Mouse (Mus musculus) kidney, embryonic 16.5 days (tissue): Measurements from ENCODE around the gene Rapgef4. TPM values are rescaled to one million over a fixed set of nuclear protein-coding genes. Genes with fewer than 3 reads are reported as not detected.
A peak's percentile ranks its signal among the peaks of the same experiment; 100 is the strongest.

ENCODE experiments used
- ATAC-seq: fragments of 200-750 bp; cut with Nextera tagmentation; 2 replicates; pipeline ENCODE4 v1.8.0; 2017; ENCODE audit warnings: moderate TSS enrichment; ENCODE audit not compliant: low FRiP score, low TSS enrichment
- H3K27ac ChIP-seq: fragments of 300-500 bp; sonication (generic); 2 replicates; pipeline ENCODE4 v1.5.1; 2014; ENCODE audit warnings: low read length
- H3K27me3 ChIP-seq: fragments of 300-500 bp; sonication (generic); 2 replicates; pipeline ENCODE4 v1.6.1; 2014; ENCODE audit warnings: low read length, control low read depth, mixed read lengths; ENCODE audit not compliant: insufficient read depth
- H3K36me3 ChIP-seq: fragments of 300-500 bp; sonication (generic); 2 replicates; pipeline ENCODE4 v1.6.1; 2014; ENCODE audit warnings: low read length, control low read depth, mixed read lengths; ENCODE audit not compliant: insufficient read depth
- H3K4me1 ChIP-seq: fragments of 300-500 bp; sonication (generic); 2 replicates; pipeline ENCODE4 v1.6.1; 2014; ENCODE audit warnings: low read length, control low read depth, mixed read lengths; ENCODE audit not compliant: insufficient read depth
- H3K4me2 ChIP-seq: fragments of 300-500 bp; sonication (generic); replicated peaks from 2 replicates; pipeline ENCODE4 v1.6.1; 2014; ENCODE audit warnings: low read depth, low read length
- H3K4me3 ChIP-seq: fragments of 300-500 bp; sonication (generic); 2 replicates; pipeline ENCODE4 v1.5.1; 2014; ENCODE audit warnings: mild to moderate bottlenecking, low read length
- H3K9ac ChIP-seq: fragments of 300-500 bp; sonication (generic); replicated peaks from 2 replicates; pipeline ENCODE4 v1.6.1; 2014; ENCODE audit warnings: low read length
- H3K9me3 ChIP-seq: fragments of 300-500 bp; sonication (generic); 2 replicates; pipeline ENCODE4 v1.6.1; 2016; ENCODE audit warnings: low read length, control low read depth
- WGBS: fragments of 180-500 bp; shearing (Covaris S2); extraction: QIAGEN DNeasy Blood & Tissue Kit; methylation state at CpG from one replicate; pipeline ENCODE4 v1.1.7; 2014; 5-methylcytosine and 5-hydroxymethylcytosine counted together
- polyA plus RNA-seq: library from polyadenylated mRNA; unstranded; fragments of >200 nt; fragmentation: Nextera tagmentation; extraction: Ambion mirVana; gene quantifications from 2 replicates; pipeline ENCODE4 v1.2.1, GENCODE M21; 2015

Gene Rapgef4
- polyA plus RNA-seq, 1 experiment from 2014 or later: 6.9 TPM

- peak; percentile 42; the same call in 1 of the 2 replicates for ATAC-seq
- Histone ChIP-seq H3K4me2 (peak overlapping the region; percentile 44), H3K27ac (no peak overlapping the region)
These were observed 57.2 kb downstream of the Rapgef4 start for GRCm38 (mm10) chr2:72038235-72038634.

GRCm38 (mm10) chr2:72038651-72039251 is 57.7 kb downstream of the Rapgef4 start:
- WGBS: 49% methylated on average over 18 of the region's 18 CpGs
- Histone ChIP-seq H3K9ac (0 out of 2 replicates have a peak overlapping the region, but pooled peaks have one; percentile 41), H3K9me3 (0 out of 2 replicates have a peak, but pooled peaks cover 3% of the 10 kb centered on the region), H3K4me1 (peaks cover 9% of the 10 kb centered on the region; the same call in 1 of the 2 replicates), H3K4me3 (0 out of 2 replicates have a peak overlapping the region, but pooled peaks have one; percentile 6), H3K27ac (0 out of 2 replicates have a peak overlapping the region, but pooled peaks have one; percentile 29), H3K36me3 (no peaks in the 10 kb centered on the region), H3K27me3 (no peaks in the 10 kb centered on the region), H3K4me2 (peak overlapping the region; percentile 44)
- 0 out of 2 replicates have a peak, but pooled peaks have one; percentile 6 for ATAC-seq

More at GRCm38 (mm10) chr2:72038235-72038634, 57.2 kb downstream of the Rapgef4 start:
- no peak overlapping the region for H3K9ac ChIP-seq
- H3K36me3 ChIP-seq: no peaks in the 10 kb centered on the region
- H3K4me3 ChIP-seq: no peak overlapping the region
- H3K9me3 ChIP-seq: 0 out of 2 replicates have a peak, but pooled peaks cover 3% of the 10 kb centered on the region
- no peaks in the 10 kb centered on the region for H3K27me3 ChIP-seq
- H3K4me1 ChIP-seq: peaks cover 9% of the 10 kb centered on the region; the same call in 1 of the 2 replicates
- 8% methylated on average over 1 of the region's 1 CpGs for WGBS

DNA sequence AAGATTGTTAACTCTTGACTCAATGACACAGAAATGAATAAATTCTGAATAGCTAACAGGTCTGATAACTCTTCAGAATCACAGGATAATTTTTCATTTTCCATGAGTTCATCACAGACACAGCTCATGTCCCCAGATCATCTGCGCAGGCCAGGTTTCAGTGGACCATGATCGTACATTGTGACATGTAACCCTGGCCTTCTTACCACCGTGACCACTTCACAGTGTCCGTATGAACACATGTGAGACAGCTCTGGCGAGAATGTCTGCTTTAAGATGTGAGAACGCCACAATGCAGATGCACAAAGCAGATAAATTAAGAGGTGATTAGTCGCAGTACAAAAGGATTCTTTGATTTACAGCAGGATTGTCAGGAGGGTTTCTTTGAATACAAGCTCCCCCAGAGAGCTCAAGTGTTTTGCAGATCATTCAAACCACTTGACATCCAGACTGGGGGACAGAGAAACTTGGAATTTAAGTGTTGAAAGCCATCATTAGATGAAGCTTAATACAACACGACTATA is 58.5 kb downstream of the Rapgef4 start:
- Histone ChIP-seq H3K4me2 (no peak overlapping the region), H3K4me3 (no peak overlapping the region), H3K27ac (no peak overlapping the region), H3K9me3 (0 out of 2 replicates have a peak, but pooled peaks cover 3% of the 10 kb centered on the region), H3K27me3 (no peaks in the 10 kb centered on the region), H3K9ac (no peak overlapping the region), H3K36me3 (no peaks in the 10 kb centered on the region), H3K4me1 (peaks cover 9% of the 10 kb centered on the region; the same call in 1 of the 2 replicates)
- no peak for ATAC-seq
- 65% methylated on average over 8 of the region's 8 CpGs for WGBS

DNA sequence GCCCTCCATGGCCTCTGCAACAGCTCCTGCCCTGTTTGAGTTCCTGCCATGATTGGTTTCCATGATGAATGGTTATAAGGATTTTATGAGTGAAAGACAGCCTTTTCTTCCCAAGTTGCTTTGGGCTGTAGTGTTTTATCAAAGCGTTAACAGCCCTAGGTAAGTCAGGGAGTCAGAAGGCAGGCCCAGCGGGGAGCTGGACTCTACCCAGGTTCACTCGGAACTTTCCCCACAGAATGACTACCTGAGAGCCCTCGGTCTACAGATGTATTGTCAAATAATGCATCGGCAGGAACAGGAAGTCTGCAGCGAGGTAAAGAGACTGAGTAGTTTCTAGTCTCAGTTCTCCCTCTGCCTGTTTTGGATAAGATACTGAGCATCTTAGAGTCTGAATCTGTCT is 60.0 kb downstream of the Rapgef4 start:
- no peaks in the 10 kb centered on the region for H3K36me3 ChIP-seq
- H3K4me3 ChIP-seq: no peak overlapping the region
- H3K27me3 ChIP-seq: no peaks in the 10 kb centered on the region
- 0 out of 2 replicates have a peak, but pooled peaks cover 3% of the 10 kb centered on the region for H3K9me3 ChIP-seq
- no peak for ATAC-seq
- WGBS: 92% methylated on average over 6 of the region's 6 CpGs
- H3K9ac ChIP-seq: no peak overlapping the region
- no peak overlapping the region for H3K27ac ChIP-seq
- H3K4me1 ChIP-seq: peaks cover 9% of the 10 kb centered on the region; the same call in 1 of the 2 replicates
- H3K4me2 ChIP-seq: no peak overlapping the region

DNA sequence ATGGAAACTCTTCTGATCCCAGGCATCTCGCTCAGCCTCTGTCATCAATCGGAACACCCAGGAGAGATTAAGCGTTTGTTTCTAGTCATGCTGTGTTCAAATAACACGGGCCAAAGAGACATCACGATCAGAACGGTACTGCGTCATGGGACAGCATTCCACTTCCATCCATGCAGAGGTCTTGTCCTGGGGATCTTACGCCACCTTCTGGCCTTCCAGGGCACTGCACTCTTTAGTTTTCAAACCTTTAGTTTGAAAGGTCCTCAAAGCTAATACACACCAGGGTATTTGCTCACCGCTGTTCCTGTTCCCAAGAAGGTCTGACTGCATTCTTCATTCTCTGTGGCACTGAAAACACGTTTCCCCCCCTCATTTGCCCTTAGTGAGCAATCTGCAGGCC is 61.1 kb downstream of the Rapgef4 start:
- 93% methylated on average over 10 of the region's 10 CpGs for WGBS

GRCm38 (mm10) chr2:72044191-72044590 is 63.2 kb downstream of the Rapgef4 start:
- no peak for ATAC-seq

More for the DNA sequence above, 61.1 kb downstream of the Rapgef4 start:
- no peaks in the 10 kb centered on the region for H3K36me3 ChIP-seq
- no peaks in the 10 kb centered on the region for H3K27me3 ChIP-seq
- no peak overlapping the region for H3K9ac ChIP-seq
- no peak overlapping the region for H3K4me2 ChIP-seq
- ATAC-seq: no peak
- 0 out of 2 replicates have a peak, but pooled peaks cover 3% of the 10 kb centered on the region for H3K9me3 ChIP-seq
- no peak overlapping the region for H3K4me3 ChIP-seq
- no peak overlapping the region for H3K27ac ChIP-seq
- peaks cover 9% of the 10 kb centered on the region; the same call in 1 of the 2 replicates for H3K4me1 ChIP-seq

DNA sequence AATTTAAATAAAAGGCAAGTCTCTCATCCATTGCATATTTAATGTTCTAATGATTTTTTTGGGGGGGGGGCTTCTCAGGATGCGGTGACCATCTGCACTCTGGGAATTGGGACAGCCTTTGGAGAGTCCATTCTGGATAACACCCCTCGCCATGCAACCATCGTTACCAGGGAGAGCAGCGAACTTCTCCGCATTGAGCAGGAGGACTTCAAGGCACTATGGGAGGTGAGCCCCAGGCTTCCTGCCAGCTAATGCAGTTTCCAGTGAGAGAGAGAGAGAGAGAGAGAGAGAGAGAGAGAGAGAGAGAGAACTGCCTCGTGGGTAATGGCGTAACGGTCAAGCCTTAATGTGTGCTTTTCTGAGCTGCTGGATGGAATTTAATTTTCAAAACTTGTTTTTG is 64.0 kb downstream of the Rapgef4 start:
- Histone ChIP-seq H3K4me2 (no peak overlapping the region), H3K36me3 (no peaks in the 10 kb centered on the region), H3K27me3 (no peaks in the 10 kb centered on the region), H3K9ac (no peak overlapping the region), H3K4me1 (no peaks in the 10 kb centered on the region), H3K27ac (no peak overlapping the region), H3K4me3 (no peak overlapping the region), H3K9me3 (0 out of 2 replicates have a peak, but pooled peaks cover 3% of the 10 kb centered on the region)
- 92% methylated on average over 8 of the region's 8 CpGs for WGBS
- ATAC-seq: no peak

More at GRCm38 (mm10) chr2:72044191-72044590, 63.2 kb downstream of the Rapgef4 start:
- no peak overlapping the region for H3K9ac ChIP-seq
- H3K4me1 ChIP-seq: no peaks in the 10 kb centered on the region; the same call in 1 of the 2 replicates
- no peak overlapping the region for H3K4me2 ChIP-seq
- 0 out of 2 replicates have a peak, but pooled peaks cover 3% of the 10 kb centered on the region for H3K9me3 ChIP-seq
- H3K4me3 ChIP-seq: no peak overlapping the region
- H3K27me3 ChIP-seq: no peaks in the 10 kb centered on the region
- H3K36me3 ChIP-seq: no peaks in the 10 kb centered on the region
- no peak overlapping the region for H3K27ac ChIP-seq
- WGBS: 51% methylated on average over 6 of the region's 6 CpGs

GRCm38 (mm10) chr2:72045659-72046058 is 64.6 kb downstream of the Rapgef4 start:
- H3K4me2 ChIP-seq: no peak overlapping the region
- no peaks in the 10 kb centered on the region for H3K27me3 ChIP-seq
- ATAC-seq: no peak
- no peaks in the 10 kb centered on the region for H3K36me3 ChIP-seq
- peaks cover 6% of the 10 kb centered on the region; the same call in 1 of the 2 replicates for H3K4me1 ChIP-seq
- no peak overlapping the region for H3K4me3 ChIP-seq
- H3K9ac ChIP-seq: no peak overlapping the region
- 66% methylated on average over 11 of the region's 11 CpGs for WGBS
- 0 out of 2 replicates have a peak, but pooled peaks cover 3% of the 10 kb centered on the region for H3K9me3 ChIP-seq
- no peak overlapping the region for H3K27ac ChIP-seq

DNA sequence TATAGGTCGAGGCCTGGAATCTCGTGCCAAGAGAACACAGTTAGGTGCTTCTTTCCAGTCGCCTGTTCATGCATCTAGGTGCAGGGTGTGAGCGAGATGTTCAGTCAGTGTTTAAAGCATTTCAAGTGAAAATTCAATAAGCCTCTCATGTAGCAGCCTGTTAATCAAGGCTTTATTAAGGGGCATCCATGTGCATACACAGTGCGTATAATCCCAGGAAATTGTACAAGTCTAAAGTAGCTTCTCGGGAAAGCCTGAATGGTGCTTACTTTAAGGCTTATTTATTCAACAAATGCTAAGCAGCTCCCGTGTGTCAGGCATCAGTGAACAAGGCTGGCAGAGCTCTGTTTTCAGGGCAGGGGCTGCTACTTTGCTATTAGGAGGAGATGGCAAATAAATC is 69.4 kb downstream of the Rapgef4 start:
- H3K9me3 ChIP-seq: no peaks in the 10 kb centered on the region
- no peaks in the 10 kb centered on the region for H3K27me3 ChIP-seq
- 31% methylated on average over 7 of the region's 7 CpGs for WGBS
- peaks cover 9% of the 10 kb centered on the region; the same call in 1 of the 2 replicates for H3K4me1 ChIP-seq
- H3K9ac ChIP-seq: no peak overlapping the region
- H3K36me3 ChIP-seq: no peaks in the 10 kb centered on the region
- ATAC-seq: no peak
- H3K4me2 ChIP-seq: no peak overlapping the region
- no peak overlapping the region for H3K4me3 ChIP-seq
- H3K27ac ChIP-seq: no peak overlapping the region
